Mouse (Mus musculus) liver, adult 2 months (tissue): ENCODE measurements around the gene Rgs10. TPM values are rescaled to one million over a fixed set of nuclear protein-coding genes. Genes with fewer than 3 reads are reported as not detected.
"Not testable (repeated sequence)": the region's sequence is repeated elsewhere in the genome, so short reads cannot be mapped to it uniquely, and the experiment has no call there.

Experiments
- DNase-seq: peaks from one replicate; pipeline ENCODE4 v3.0.0-alpha.2; 2011; ENCODE audit warnings: low read depth, low spot score; ENCODE audit errors: extremely low read depth
- H3K27ac ChIP-seq: fragments of 200-500 bp; replicated peaks from 2 replicates; pipeline ENCODE4 v1.5.1; 2012; ENCODE audit warnings: low read depth, mild to moderate bottlenecking, control low read depth, inconsistent platforms, low read length; ENCODE audit not compliant: insufficient read depth
- H3K27me3 ChIP-seq: fragments of 200-500 bp; 2 replicates; pipeline ENCODE4 v1.6.1; 2012; ENCODE audit warnings: mild to moderate bottlenecking, moderate library complexity, low read length, inconsistent platforms; ENCODE audit not compliant: control insufficient read depth, insufficient read depth
- H3K36me3 ChIP-seq: fragments of 200-500 bp; 2 replicates; pipeline ENCODE4 v1.6.1; 2012; ENCODE audit warnings: low read length, inconsistent platforms; ENCODE audit not compliant: control insufficient read depth, insufficient read depth
- H3K4me1 ChIP-seq: fragments of 200-500 bp; 2 replicates; pipeline ENCODE4 v1.6.1; 2011; ENCODE audit warnings: low read length; ENCODE audit not compliant: control insufficient read depth, insufficient read depth
- H3K4me3 ChIP-seq: fragments of 200-500 bp; 2 replicates; pipeline ENCODE4 v1.5.1; 2011; ENCODE audit warnings: low read depth, mild to moderate bottlenecking, control low read depth, low read length, moderate library complexity; ENCODE audit not compliant: insufficient read depth
- H3K79me2 ChIP-seq: fragments of 200-500 bp; 2 replicates; pipeline ENCODE4 v1.6.1; 2012; ENCODE audit warnings: inconsistent platforms, mild to moderate bottlenecking, low read length, moderate library complexity; ENCODE audit not compliant: control insufficient read depth, insufficient read depth
- H3K9ac ChIP-seq: fragments of 200-500 bp; 2 replicates; pipeline ENCODE4 v1.6.1; 2012; ENCODE audit warnings: low read depth, mild to moderate bottlenecking, control low read depth, inconsistent platforms, low read length
- CTCF ChIP-seq: fragments of 200-500 bp; IDR thresholded peaks from 2 replicates; pipeline ENCODE4 v1.5.1; 2011; ENCODE audit warnings: low read depth, low read length, control low read depth
- POLR2A ChIP-seq: fragments of 200-500 bp; IDR thresholded peaks from 2 replicates; pipeline ENCODE4 v1.6.1; 2011; ENCODE audit warnings: low read length, control low read depth; ENCODE audit not compliant: insufficient read depth; ENCODE audit errors: extremely low read depth
- WGBS: fragments of 180-500 bp; shearing (Covaris S2); methylation state at CpG from one replicate; pipeline ENCODE4 v1.1.7; 2018; 5-methylcytosine and 5-hydroxymethylcytosine counted together
- polyA plus RNA-seq: library from polyadenylated mRNA; depleted of rRNA; stranded (reverse); fragments of >200 nt; gene quantifications from 2 replicates; pipeline ENCODE4 v1.2.3, GENCODE M21; 2012
- total RNA-seq: library from RNA; depleted of rRNA; stranded (reverse); fragments of >200 nt; gene quantifications from 2 replicates; pipeline ENCODE4 v1.2.3, GENCODE M21; 2014

The Rgs10 gene
- total and polyA plus RNA-seq, 2 experiments, result 1.5 to 3.4 TPM

- Histone ChIP-seq H3K4me3 (no peak overlapping the region), H3K36me3 (no peaks in the 10 kb centered on the region), H3K4me1 (no peaks in the 10 kb centered on the region), H3K27me3 (no peaks in the 10 kb centered on the region), H3K27ac (no peak overlapping the region), H3K9ac (no peak overlapping the region), H3K79me2 (no peaks in the 10 kb centered on the region)
- DNase-seq, result peak; percentile 28
- 44% methylated on average over 6 of the region's 6 CpGs for WGBS
- no peak for TF ChIP-seq POLR2A
- TF ChIP-seq CTCF, result peak; percentile 99
Observed at GRCm38 (mm10) chr7:128344928-128345653, 73.5 kb downstream of the Rgs10 start.

GRCm38 (mm10) chr7:128344488-128344887, 74.1 kb downstream of the Rgs10 start:
- 73% methylated on average over 7 of the region's 7 CpGs for WGBS
- Histone ChIP-seq H3K27ac (no peak overlapping the region), H3K36me3 (no peaks in the 10 kb centered on the region), H3K27me3 (no peaks in the 10 kb centered on the region), H3K4me3 (no peak overlapping the region), H3K4me1 (no peaks in the 10 kb centered on the region), H3K79me2 (no peaks in the 10 kb centered on the region), H3K9ac (no peak overlapping the region)
- no peak for DNase-seq
- no peak for TF ChIP-seq CTCF
- no peak for TF ChIP-seq POLR2A

GRCm38 (mm10) chr7:128342691-128343090, 75.9 kb downstream of the Rgs10 start:
- not testable (repeated sequence) for H3K27ac ChIP-seq, DNase-seq, H3K4me1 ChIP-seq, H3K4me3 ChIP-seq, H3K9ac ChIP-seq, H3K79me2 ChIP-seq, H3K27me3 ChIP-seq, H3K36me3 ChIP-seq
- WGBS, result 94% methylated on average over 8 of the region's 10 CpGs

- H3K9ac ChIP-seq, result not testable (repeated sequence)
Observed at GRCm38 (mm10) chr7:128340321-128340720, 78.2 kb downstream of the Rgs10 start.

GRCm38 (mm10) chr7:128332896-128333295, 85.7 kb downstream of the Rgs10 start:
- no peak for TF ChIP-seq POLR2A
- TF ChIP-seq CTCF, result 0 out of 2 replicates have a peak, but pooled peaks have one; percentile 7
- no peaks in the 10 kb centered on the region for H3K79me2 ChIP-seq

More at GRCm38 (mm10) chr7:128340321-128340720, 78.2 kb downstream of the Rgs10 start:
- H3K27me3 ChIP-seq, H3K4me3 ChIP-seq, H3K79me2 ChIP-seq, DNase-seq, H3K36me3 ChIP-seq, H3K4me1 ChIP-seq, H3K27ac ChIP-seq: not testable (repeated sequence)
- 74% methylated on average over 9 of the region's 9 CpGs for WGBS

GRCm38 (mm10) chr7:128330981-128331380, 87.6 kb downstream of the Rgs10 start:
- no peak for TF ChIP-seq CTCF
- Histone ChIP-seq H3K27me3 (no peaks in the 10 kb centered on the region), H3K4me1 (no peaks in the 10 kb centered on the region), H3K36me3 (no peaks in the 10 kb centered on the region), H3K4me3 (no peak overlapping the region), H3K27ac (no peak overlapping the region), H3K9ac (no peak overlapping the region), H3K79me2 (no peaks in the 10 kb centered on the region)
- DNase-seq, result no peak
- 69% methylated on average over 9 of the region's 9 CpGs for WGBS

More at GRCm38 (mm10) chr7:128332896-128333295, 85.7 kb downstream of the Rgs10 start:
- DNase-seq, result peak; percentile 25
- H3K27me3 ChIP-seq, result no peaks in the 10 kb centered on the region
- H3K4me1 ChIP-seq, result no peaks in the 10 kb centered on the region
- H3K4me3 ChIP-seq, result no peak overlapping the region
- no peak overlapping the region for H3K27ac ChIP-seq
- 87% methylated on average over 1 of the region's 1 CpGs for WGBS
- no peak overlapping the region for H3K9ac ChIP-seq
- H3K36me3 ChIP-seq, result no peaks in the 10 kb centered on the region
